Mouse (Mus musculus): Measurements from ENCODE around the gene Nr1i3. TPM values are rescaled to one million over a fixed set of nuclear protein-coding genes. Genes with fewer than 3 reads are reported as not detected.

Gene Nr1i3
- polyA plus RNA-seq (2015; fragmentation: Nextera tagmentation; extraction: Ambion mirVana): 0.19 and 0.25 TPM in 2 replicates

DNA sequence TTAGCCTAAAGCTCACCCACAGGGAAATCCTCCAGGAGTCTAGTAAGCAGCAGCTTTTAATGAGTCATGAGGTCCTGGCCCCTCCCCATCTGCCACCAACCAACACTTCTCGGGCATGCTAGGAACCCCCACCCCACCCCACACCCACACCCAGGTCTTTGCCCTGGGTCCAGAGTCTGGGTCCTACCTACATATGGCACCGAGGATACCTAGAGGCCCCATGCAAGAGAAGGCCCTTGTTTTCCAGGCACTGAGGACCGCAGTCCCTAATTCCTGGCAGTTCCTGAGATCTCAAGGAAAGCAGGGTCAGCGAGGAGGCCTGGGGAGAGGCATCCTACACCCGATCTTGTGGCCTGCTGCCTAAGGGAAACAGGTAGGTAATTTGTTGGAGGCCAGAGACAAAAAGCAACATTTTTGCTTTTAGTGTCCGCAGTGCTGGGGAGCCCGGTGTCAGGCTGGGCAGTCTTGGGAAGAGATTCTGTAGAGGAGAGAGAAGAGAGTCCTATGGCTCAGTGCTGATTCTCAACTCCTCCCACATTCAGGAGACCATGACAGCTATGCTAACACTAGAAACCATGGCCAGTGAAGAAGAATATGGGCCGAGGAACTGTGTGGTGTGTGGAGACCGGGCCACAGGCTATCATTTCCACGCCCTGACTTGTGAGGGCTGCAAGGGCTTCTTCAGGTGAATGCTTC lies at the start of gene Nr1i3:
TSS of gene Nr1i3 (plus strand) at position 170 of the 696 bp plus-strand sequence.
- Histone ChIP-seq H3K36me3 (peaks cover 11% of the 10 kb centered on the region), H3K27ac (no peak within 1 kb of the TSS), H3K4me1 (no peaks in the 10 kb centered on the region), H3K9ac (no peak within 1 kb of the TSS), H3K9me3 (no peaks in the 10 kb centered on the region), H3K4me3 (no peak within 1 kb of the TSS), H3K4me2 (replicated peaks) (no peak within 1 kb of the TSS), H3K27me3 (no peaks in the 10 kb centered on the region)
- 69% methylated on average over 10 of the region's 10 CpGs for WGBS
- ATAC-seq (ENCODE audit: low FRiP score, low read depth): no peak

DNA sequence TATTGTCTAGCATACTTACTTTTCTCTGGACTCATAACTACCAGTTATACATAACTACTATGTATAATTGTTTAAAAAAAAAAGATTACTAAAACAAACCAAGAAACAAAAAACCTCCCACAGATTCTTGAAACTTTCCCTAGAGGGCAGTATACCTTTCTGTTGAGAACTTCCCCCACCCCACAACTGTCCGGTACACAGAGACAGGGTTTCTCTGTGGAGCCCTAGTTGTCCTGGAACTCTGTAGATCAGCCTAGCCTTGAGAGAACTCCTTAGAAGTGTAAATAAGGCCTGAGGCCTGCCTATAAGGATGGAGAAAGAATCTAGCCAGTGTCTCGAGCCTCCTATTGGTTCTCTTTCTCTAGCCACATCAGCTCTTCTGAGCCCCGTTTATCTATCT lies 49.5 kb upstream of the Nr1i3 start:
- no peak for ATAC-seq (ENCODE audit: low FRiP score, low read depth)
- Histone ChIP-seq H3K27me3 (peaks cover 25% of the 10 kb centered on the region), H3K9ac (no peak overlapping the region), H3K27ac (no peak overlapping the region), H3K36me3 (no peaks in the 10 kb centered on the region), H3K4me3 (no peak overlapping the region), H3K4me1 (peaks cover 9% of the 10 kb centered on the region; the same call in 1 of the 2 replicates), H3K9me3 (no peaks in the 10 kb centered on the region), H3K4me2 (replicated peaks) (no peak overlapping the region)
- WGBS: 38% methylated on average over 3 of the region's 3 CpGs

DNA sequence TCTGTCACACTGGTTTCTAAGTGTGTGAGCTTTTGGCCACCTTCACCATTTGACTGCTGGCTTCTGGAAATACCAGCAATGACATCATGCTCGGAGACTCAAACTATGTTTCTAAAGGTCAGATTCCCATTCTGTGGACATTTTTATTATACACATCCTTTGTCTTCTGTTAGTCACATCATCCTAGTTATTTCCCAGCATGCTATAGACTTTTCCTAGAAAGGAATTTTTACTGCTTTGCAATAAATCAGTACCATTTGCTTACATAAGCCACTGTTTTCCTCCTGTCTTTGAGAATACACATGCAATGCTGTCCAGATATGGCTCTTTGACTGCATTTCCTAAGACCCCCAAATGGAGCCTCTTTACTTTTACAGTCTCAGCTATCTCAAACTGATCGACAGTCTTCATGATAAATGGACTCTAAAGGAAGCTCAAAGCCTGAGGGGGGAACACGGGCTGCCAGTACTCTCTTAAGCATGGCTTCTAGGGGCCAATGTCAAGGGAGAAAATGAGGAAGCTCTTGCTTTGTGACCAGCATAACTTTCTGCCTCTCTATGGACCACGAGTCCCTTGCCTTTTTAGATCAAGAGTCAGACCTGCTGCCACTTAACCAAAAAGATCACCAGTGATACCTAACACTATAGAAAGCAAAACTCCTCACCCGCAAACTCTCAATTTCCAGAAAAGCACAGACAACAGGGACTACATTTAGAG lies 48.0 kb upstream of the Nr1i3 start:
- no peak overlapping the region for H3K27ac ChIP-seq
- H3K9ac ChIP-seq: no peak overlapping the region
- H3K36me3 ChIP-seq: no peaks in the 10 kb centered on the region
- ATAC-seq (ENCODE audit: low FRiP score, low read depth): no peak
- no peak overlapping the region for H3K4me2 ChIP-seq (replicated peaks)
- WGBS: 67% methylated on average over 5 of the region's 5 CpGs
- H3K27me3 ChIP-seq: peaks cover 10% of the 10 kb centered on the region
- no peak overlapping the region for H3K4me3 ChIP-seq
- H3K9me3 ChIP-seq: no peaks in the 10 kb centered on the region
- no peaks in the 10 kb centered on the region for H3K4me1 ChIP-seq

DNA sequence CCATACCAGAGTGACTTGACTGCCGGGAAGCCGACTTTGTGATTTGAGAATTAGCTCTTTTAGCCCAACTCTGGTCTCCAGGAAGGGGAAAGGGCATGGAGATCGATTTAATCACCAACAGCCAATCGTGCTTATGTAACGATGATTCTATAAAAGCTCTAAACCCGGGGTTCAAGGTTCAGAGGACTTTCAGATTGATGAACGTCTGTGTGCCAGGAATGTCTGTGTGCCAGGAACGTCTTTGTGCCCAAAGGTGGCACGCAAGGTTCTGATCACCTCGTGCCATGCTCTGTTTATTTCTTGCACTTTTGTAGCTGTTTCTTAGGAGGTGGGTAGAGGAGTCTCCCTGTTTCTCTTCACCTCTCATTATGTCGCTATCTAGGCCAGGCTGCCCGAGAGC lies 44.9 kb upstream of the Nr1i3 start:
- Histone ChIP-seq H3K4me2 (replicated peaks) (no peak overlapping the region), H3K27ac (no peak overlapping the region), H3K4me3 (no peak overlapping the region), H3K4me1 (no peaks in the 10 kb centered on the region), H3K9ac (no peak overlapping the region), H3K27me3 (no peaks in the 10 kb centered on the region; the same call in 1 of the 2 replicates), H3K36me3 (no peaks in the 10 kb centered on the region), H3K9me3 (no peaks in the 10 kb centered on the region)
- 85% methylated on average over 12 of the region's 12 CpGs for WGBS
- ATAC-seq (ENCODE audit: low FRiP score, low read depth): no peak

DNA sequence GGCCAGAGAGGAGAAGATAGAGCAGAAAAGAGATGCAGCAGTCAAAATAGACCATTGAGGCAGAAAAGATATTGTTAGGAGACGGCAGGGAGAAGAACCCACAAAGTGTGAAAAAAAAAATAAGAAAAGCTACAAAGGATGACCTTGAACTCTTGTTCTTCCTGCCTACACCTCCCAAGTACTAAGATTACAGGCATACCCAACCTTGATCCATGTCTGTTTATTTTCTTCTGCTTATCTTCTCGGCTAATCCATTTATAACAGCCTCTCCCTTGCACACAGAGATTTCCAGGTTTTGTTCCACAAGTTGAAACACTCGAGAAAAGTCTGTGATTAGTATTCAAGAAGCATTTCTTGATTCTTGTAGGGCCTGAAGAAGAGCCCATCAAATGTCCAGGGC lies 43.9 kb upstream of the Nr1i3 start:
- Histone ChIP-seq H3K4me1 (no peaks in the 10 kb centered on the region), H3K4me2 (replicated peaks) (no peak overlapping the region), H3K9me3 (no peaks in the 10 kb centered on the region), H3K36me3 (no peaks in the 10 kb centered on the region), H3K4me3 (no peak overlapping the region), H3K9ac (no peak overlapping the region), H3K27ac (no peak overlapping the region), H3K27me3 (no peaks in the 10 kb centered on the region; the same call in 1 of the 2 replicates)
- no peak for ATAC-seq (ENCODE audit: low FRiP score, low read depth)
- WGBS: 68% methylated on average over 3 of the region's 3 CpGs

DNA sequence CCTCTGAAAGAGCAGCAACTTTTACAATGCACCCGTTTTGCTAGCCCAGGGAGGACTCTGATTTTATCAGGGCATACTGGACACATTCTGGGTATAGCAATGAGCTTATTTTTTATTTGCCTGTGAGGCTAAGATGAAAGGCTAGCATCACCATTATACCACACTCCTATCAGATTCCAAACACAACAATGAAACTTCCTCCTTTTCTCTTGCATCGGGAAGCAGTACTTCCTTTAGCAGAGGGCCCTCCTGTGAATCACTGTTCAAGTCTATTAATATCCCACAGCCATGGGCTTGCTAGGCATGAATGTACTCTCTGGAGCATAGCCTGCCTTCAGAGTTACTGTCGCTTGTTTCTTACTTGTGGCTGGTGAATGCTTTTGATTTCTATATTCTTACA lies 42.6 kb upstream of the Nr1i3 start:
- no peak for ATAC-seq (ENCODE audit: low FRiP score, low read depth)
- no peak overlapping the region for H3K27ac ChIP-seq
- no peak overlapping the region for H3K4me3 ChIP-seq
- H3K9me3 ChIP-seq: no peaks in the 10 kb centered on the region
- no peaks in the 10 kb centered on the region for H3K4me1 ChIP-seq
- H3K4me2 ChIP-seq (replicated peaks): no peak overlapping the region
- H3K27me3 ChIP-seq: no peaks in the 10 kb centered on the region; the same call in 1 of the 2 replicates
- no peak overlapping the region for H3K9ac ChIP-seq
- 68% methylated on average over 3 of the region's 3 CpGs for WGBS
- no peaks in the 10 kb centered on the region for H3K36me3 ChIP-seq

DNA sequence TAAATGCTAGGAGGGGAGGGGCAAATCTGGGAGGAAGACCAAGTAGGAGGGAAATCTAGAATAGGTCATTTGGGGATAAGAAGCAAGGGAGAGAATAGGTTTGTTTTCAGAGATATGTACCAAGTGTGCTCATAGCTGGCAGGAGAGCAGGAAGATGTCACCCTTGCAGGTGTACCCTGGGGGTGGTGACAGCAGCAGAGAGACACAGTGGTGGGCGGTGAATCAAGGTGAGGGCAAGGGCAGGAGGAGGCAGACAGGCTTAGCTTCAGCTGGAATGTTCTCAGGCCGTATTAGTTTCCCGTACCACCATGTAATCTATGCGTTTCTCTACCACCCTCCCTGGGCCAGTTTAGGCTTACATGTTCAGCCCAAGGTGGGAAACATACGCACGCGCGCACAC lies 41.0 kb upstream of the Nr1i3 start:
- H3K9me3 ChIP-seq: no peaks in the 10 kb centered on the region
- H3K4me3 ChIP-seq: no peak overlapping the region
- no peak overlapping the region for H3K4me2 ChIP-seq (replicated peaks)
- H3K27ac ChIP-seq: no peak overlapping the region
- 97% methylated on average over 8 of the region's 8 CpGs for WGBS
- H3K4me1 ChIP-seq: no peaks in the 10 kb centered on the region
- ATAC-seq (ENCODE audit: low FRiP score, low read depth): no peak
- no peaks in the 10 kb centered on the region; the same call in 1 of the 2 replicates for H3K27me3 ChIP-seq
- H3K36me3 ChIP-seq: no peaks in the 10 kb centered on the region
- no peak overlapping the region for H3K9ac ChIP-seq

DNA sequence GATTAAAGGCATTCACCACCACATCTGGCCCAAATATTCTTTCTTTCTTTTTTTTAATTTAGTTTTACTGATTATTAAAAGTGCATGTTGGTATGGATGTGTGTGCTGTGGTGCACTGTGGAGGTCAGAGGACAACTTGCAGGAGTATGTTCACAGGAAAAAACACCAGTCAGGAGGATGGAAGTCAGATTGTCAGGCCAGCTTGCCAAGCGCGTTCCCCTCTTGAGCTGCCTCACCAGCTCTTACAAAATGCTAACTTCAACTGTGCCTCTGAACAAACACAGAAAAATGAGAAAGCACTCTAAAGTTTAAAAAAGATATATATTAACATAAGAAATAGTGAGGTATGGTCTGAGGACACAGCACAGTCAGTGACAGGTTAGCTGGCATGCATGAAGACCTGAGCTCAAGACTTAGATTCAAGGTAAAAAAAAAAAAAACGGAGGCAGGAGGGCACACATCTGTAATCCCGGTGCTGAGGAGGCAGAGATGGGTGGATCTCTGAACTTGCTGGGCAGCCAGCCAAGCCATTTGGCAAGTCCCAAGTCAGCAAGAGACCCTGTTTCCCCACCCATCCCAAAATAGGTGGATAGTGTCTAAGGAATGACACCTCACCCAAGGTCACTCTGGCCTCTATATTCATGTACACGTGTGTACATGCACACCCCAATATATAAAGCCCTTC lies 34.1 kb upstream of the Nr1i3 start:
- no peak for ATAC-seq (ENCODE audit: low FRiP score, low read depth)

DNA sequence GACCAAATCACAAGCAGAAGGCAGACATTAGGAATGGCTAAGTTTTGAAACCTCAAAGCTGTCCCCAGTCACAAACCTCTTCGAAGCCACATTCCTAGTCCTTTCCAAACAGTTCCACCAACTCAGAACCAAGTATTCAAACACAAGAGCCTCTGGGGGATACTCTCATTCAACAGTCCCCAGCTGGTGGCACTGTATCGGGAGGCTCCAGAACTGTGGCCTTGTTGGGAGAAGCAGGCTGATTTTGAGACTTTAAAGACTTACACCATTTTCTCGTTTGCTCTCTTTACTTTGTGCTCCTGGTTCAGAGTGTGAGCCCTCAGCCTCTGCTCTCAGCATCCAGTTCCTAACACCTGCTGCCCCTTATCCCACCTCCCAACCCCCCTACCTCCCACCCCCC lies 30.7 kb upstream of the Nr1i3 start:
- H3K9ac ChIP-seq: no peak overlapping the region
- no peaks in the 10 kb centered on the region for H3K27me3 ChIP-seq
- no peak overlapping the region for H3K27ac ChIP-seq
- no peaks in the 10 kb centered on the region for H3K36me3 ChIP-seq
- H3K9me3 ChIP-seq: no peaks in the 10 kb centered on the region
- H3K4me3 ChIP-seq: no peak overlapping the region
- no peak overlapping the region for H3K4me2 ChIP-seq (replicated peaks)
- 82% methylated on average over 3 of the region's 3 CpGs for WGBS
- 0 out of 2 replicates have a peak, but pooled peaks cover 5% of the 10 kb centered on the region for H3K4me1 ChIP-seq
- no peak for ATAC-seq (ENCODE audit: low FRiP score, low read depth)

More for the DNA sequence above, 34.1 kb upstream of the Nr1i3 start:
- Histone ChIP-seq H3K36me3 (no peaks in the 10 kb centered on the region), H3K27ac (no peak overlapping the region), H3K9me3 (no peaks in the 10 kb centered on the region), H3K4me3 (no peak overlapping the region), H3K27me3 (no peaks in the 10 kb centered on the region), H3K4me1 (no peaks in the 10 kb centered on the region), H3K4me2 (replicated peaks) (no peak overlapping the region), H3K9ac (no peak overlapping the region)
- 77% methylated on average over 5 of the region's 5 CpGs for WGBS

DNA sequence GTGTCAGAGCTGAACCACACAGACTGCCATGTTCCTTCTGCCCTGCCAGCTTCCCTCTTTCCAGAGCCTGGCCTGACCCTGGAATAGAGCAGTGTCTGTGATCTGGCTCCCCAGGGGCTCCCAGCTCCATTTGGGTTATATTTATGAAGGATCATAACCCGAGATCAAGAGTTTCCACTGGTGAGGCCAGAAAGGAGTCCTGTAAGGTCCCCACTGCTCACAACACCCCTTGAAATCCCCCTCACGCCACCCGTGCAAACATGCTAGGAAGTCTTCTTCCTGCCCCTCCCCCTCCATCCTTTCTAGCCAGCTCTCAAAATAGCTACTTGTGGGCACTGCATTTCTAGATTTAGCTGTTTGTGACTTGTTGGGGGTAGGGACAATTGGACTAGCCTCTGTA lies 30.1 kb upstream of the Nr1i3 start:
- Histone ChIP-seq H3K9ac (no peak overlapping the region), H3K4me3 (no peak overlapping the region)
- 62% methylated on average over 3 of the region's 3 CpGs for WGBS

DNA sequence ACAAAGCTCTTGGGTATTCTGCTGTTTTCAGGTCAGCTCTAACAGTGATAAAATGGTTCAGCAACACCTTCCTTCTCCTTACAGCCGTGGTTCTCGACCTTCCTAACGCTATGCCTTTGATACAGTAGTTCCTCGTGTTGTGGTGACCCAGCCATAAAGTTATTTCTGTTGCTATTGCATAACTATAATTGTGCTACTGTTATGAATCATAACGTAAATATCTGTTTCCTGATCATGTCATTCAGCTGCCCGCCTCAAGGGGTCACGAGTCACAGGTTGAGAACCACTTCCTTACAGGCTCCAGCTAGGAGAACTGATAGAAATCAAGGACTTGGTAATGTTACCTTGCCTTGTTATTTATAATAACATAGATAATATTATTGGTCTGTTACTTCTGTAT lies 29.5 kb upstream of the Nr1i3 start:
- 84% methylated on average over 7 of the region's 7 CpGs for WGBS

More for the DNA sequence above, 30.1 kb upstream of the Nr1i3 start:
- 0 out of 2 replicates have a peak, but pooled peaks cover 5% of the 10 kb centered on the region for H3K4me1 ChIP-seq
- no peaks in the 10 kb centered on the region for H3K36me3 ChIP-seq
- H3K4me2 ChIP-seq (replicated peaks): no peak overlapping the region
- H3K27ac ChIP-seq: no peak overlapping the region
- no peaks in the 10 kb centered on the region for H3K27me3 ChIP-seq
- no peak for ATAC-seq (ENCODE audit: low FRiP score, low read depth)
- H3K9me3 ChIP-seq: no peaks in the 10 kb centered on the region

DNA sequence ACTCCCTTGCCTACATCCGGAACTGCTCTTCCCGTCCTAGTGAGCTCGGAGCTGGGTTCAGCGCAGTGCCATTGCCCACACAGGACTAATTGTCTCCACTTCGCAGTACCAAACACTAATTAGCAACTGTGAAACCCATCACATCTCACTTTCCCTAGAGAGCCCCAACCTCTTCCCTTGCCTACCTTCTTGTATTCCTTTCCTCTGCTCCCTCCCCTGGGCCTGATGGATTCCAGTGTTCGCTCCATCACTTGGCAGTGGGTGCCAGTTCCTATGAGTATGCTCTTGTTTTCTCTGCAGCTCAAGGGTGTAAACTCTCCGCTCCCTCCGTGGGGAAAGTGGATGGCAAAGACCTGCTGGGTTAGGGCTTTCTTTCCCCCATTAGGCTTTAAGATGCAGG lies 28.1 kb upstream of the Nr1i3 start:
- 54% methylated on average over 8 of the region's 8 CpGs for WGBS

More for the DNA sequence above, 29.5 kb upstream of the Nr1i3 start:
- H3K9ac ChIP-seq: no peak overlapping the region
- H3K4me3 ChIP-seq: no peak overlapping the region
- no peaks in the 10 kb centered on the region for H3K36me3 ChIP-seq
- H3K9me3 ChIP-seq: no peaks in the 10 kb centered on the region
- H3K4me1 ChIP-seq: peaks cover 10% of the 10 kb centered on the region
- H3K27ac ChIP-seq: no peak overlapping the region
- no peak for ATAC-seq (ENCODE audit: low FRiP score, low read depth)
- H3K4me2 ChIP-seq (replicated peaks): no peak overlapping the region
- no peaks in the 10 kb centered on the region for H3K27me3 ChIP-seq

More for the DNA sequence above, 28.1 kb upstream of the Nr1i3 start:
- no peak for ATAC-seq (ENCODE audit: low FRiP score, low read depth)
- no peak overlapping the region for H3K9ac ChIP-seq
- H3K27ac ChIP-seq: no peak overlapping the region
- no peak overlapping the region for H3K4me3 ChIP-seq
- H3K4me2 ChIP-seq (replicated peaks): no peak overlapping the region
- peaks cover 15% of the 10 kb centered on the region for H3K4me1 ChIP-seq
- H3K9me3 ChIP-seq: no peaks in the 10 kb centered on the region
- H3K27me3 ChIP-seq: peaks cover 1% of the 10 kb centered on the region; the same call in 1 of the 2 replicates
- H3K36me3 ChIP-seq: no peaks in the 10 kb centered on the region

All from limb, embryonic 13.5 days (tissue).